Mouse (Mus musculus): ENCODE results near the gene Slc44a5.

Slc44a5 gene

DNA sequence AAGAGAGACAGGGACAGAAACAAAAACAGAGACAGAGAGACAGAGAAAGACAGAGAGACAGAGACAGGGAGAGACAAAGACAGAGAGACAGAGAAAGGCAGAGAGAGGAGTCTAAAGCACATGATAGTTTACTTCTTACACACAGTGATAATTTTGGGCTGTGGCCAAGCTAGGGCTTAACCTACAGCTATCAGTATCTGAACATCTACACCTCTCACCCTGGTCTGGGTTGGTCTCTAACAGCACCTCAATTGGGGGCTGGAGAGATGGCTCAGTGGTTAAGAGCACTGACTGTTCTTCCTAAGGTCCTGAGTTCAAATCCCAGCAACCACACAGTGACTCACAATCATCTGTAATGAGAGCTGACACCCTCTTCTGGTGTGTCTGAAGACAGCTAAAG lies 325.3 kb downstream of the Slc44a5 start:
- DNase-seq (ENCODE audit: low spot score in 2 of 2) = no peak

- DNase-seq (ENCODE audit: low spot score in 2 of 2) = no peak
Observed at GRCm38 (mm10) chr3:154300006-154300405, 326.8 kb downstream of the Slc44a5 start.

DNA sequence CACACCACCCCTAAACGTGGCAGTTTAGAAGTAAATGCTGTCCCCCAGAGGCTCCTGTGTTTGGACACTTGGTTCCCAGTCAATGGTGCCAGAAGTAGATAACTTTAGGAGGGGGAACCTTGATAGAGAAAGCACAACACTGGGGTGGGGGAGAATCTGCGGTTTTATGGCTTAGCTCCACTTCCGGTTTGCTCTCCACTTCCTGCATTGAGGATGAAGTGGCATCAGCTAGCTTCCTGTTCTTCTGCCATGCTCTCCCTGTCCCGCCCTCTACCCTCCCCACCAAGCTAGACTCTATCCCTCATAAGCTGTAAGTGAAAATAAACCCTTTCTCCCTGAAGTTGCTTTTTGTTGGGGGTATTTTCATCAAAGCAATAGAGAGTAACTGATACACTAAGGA lies 327.9 kb downstream of the Slc44a5 start:
- no peak for DNase-seq (ENCODE audit: low spot score in 2 of 2)

- DNase-seq (ENCODE audit: low spot score in 2 of 2) = no peak
Observed at GRCm38 (mm10) chr3:154305163-154305884, 332.1 kb downstream of the Slc44a5 start.

DNA sequence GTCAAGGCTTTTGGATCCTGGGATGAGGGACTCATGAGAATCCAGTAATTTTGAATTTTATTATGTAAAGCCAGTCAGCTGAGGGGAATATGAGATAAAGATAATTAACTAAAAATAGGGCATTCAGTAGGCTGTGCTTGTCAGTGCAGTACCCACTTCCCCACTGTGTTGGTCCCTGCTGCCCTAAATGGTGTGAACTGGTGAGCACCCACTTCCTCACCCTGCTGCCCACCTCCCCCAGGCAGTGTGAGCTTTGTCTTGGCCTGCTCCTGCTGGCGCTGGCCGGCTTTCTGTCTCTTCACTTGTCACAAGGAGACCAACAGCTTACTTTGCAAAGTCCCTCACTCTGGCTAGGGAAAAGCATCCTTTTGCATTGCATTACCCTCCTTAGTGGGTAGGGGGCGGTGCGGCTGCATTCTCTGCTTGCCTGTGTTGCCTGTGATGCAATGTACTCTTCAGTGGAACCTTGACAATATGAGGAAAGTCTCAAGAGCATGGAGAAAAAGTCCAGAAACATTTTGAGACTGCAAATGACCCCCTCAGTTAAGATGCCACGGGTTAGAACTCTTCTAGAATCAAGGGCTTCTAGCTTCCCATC lies 344.5 kb downstream of the Slc44a5 start:
- DNase-seq (ENCODE audit: low spot score in 2 of 2) = no peak
